Mouse (Mus musculus) C2C12 (cell line): ENCODE measurements around the gene Hectd1.

Source experiments
- CTCF ChIP-seq: IDR thresholded peaks from one replicate; pipeline ENCODE4 v1.5.1; 2011; ENCODE audit not compliant: control insufficient read depth, insufficient read depth, insufficient read length
- FOSL1 ChIP-seq: IDR thresholded peaks from one replicate; pipeline ENCODE4 v1.8.0; 2011; ENCODE audit warnings: mild to moderate bottlenecking, low read length; ENCODE audit not compliant: poor library complexity, insufficient read depth, severe bottlenecking
- MYOD1 ChIP-seq: IDR thresholded peaks from one replicate; pipeline ENCODE4 v1.6.1; 2011; ENCODE audit warnings: low read depth; ENCODE audit not compliant: control insufficient read depth, insufficient read length
- MYOG ChIP-seq: IDR thresholded peaks from one replicate; pipeline ENCODE4 v1.6.1; 2011; ENCODE audit not compliant: control insufficient read depth, insufficient read length; ENCODE audit errors: extremely low read depth

DNA sequence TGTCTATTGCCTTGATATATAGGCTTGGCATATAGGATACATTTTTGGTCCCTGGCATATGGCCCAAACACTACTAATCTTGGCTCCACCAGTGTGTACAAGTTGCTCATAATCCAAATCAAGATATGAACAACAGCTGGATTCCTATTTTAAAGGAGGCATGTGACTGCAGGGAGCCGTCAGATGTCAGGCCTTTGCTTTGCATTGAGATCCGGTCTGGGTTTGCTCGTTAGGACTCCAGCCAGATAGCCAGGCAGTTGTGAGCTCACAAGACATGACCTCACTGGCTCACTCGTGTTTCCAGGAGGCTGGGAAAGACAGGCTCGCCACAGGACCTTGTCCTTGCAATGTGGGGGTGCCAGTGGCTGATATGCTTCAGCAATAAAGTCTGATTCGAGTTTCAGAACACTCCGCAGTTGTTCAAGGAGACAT lies 93.5 kb downstream of the Hectd1 start:
- TF ChIP-seq CTCF, result no peak
- TF ChIP-seq MYOD1, result no peak
- no peak for TF ChIP-seq MYOG
- TF ChIP-seq FOSL1, result no peak
